Mouse (Mus musculus): ENCODE measurements around the gene Ncf1. TPM values are rescaled to one million over a fixed set of nuclear protein-coding genes. Genes with fewer than 3 reads are reported as not detected.

The Ncf1 gene
- polyA plus RNA-seq, 1 experiment from 2014 or later: 2.2 TPM

DNA sequence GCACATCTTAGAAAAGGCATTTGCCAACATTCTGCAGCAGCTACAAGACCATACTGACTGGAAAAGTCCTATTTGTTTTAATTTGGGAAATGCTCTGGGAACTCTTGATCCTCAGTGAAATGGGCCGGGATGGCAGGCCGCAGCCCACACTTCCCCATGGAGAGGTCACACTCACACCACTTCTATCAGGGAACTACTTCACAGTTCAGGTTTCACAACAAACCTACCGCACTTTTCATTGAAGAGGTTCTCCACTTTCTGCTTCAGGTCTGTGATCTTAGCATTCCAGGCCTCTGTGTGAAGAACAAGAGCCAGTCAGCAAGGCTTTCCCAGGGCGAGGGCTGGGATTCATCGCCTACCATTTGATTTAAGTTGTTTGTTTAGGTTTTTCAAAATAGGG, 15.5 kb upstream of the Ncf1 start:
- no peaks in the 10 kb centered on the region for H3K9me3 ChIP-seq (replicated peaks)
- H3K27me3 ChIP-seq (replicated peaks): no peaks in the 10 kb centered on the region
- H3K4me1 ChIP-seq (replicated peaks): no peaks in the 10 kb centered on the region
- WGBS: 90% methylated on average over 5 of the region's 5 CpGs
- no peak overlapping the region for H3K4me3 ChIP-seq
- peaks cover 100% of the 10 kb centered on the region for H3K36me3 ChIP-seq
- ATAC-seq (ENCODE audit: insufficient number of reproducible peaks, low FRiP score): no peak
- H3K4me2 ChIP-seq: no peak overlapping the region
- no peak overlapping the region for H3K27ac ChIP-seq (ENCODE audit: poor library complexity, severe bottlenecking)
- H3K9ac ChIP-seq: no peak overlapping the region

DNA sequence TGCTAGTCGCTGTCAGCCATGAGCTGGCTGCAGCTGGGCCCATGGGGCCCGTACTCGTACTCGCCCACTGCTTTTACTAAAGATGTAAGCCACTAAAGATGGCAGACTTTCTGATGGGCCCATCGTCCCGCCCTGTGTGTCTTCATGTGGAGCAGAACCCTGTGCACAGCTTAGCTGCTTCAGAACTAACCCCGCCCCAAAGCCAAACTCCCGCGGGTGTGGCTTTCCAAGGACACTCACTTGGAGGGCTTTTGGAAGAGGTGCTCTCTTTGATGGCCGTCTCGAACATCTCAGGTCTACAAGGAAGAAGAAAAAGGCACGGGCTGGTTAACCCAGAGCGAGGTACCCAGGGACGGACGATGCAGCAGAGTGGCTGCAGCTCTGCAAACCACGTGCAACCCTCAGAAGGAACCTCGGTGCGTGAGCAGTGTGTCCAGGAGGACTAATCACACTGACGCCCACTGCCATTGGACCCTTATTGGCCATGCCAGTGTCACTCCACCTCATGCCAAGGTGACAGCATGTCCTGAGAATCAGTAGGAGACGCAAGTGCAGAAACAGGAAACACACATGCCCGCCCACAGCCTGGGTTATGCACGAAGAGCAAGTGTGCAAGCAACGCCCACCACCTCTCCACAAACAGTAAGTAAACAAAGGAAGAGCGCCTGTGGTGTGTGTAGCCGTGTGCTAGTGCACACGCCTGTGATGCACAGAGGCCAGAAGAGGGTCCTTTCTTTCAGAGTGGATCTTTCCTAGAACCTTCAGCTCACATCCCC, 14.4 kb upstream of the Ncf1 start:
- Histone ChIP-seq H3K36me3 (peaks cover 100% of the 10 kb centered on the region), H3K27ac (ENCODE audit: poor library complexity, severe bottlenecking) (no peak overlapping the region), H3K4me3 (no peak overlapping the region), H3K27me3 (replicated peaks) (no peaks in the 10 kb centered on the region), H3K9ac (no peak overlapping the region), H3K4me2 (no peak overlapping the region), H3K9me3 (replicated peaks) (no peaks in the 10 kb centered on the region), H3K4me1 (replicated peaks) (no peaks in the 10 kb centered on the region)
- WGBS: 91% methylated on average over 26 of the region's 26 CpGs
- no peak for ATAC-seq (ENCODE audit: insufficient number of reproducible peaks, low FRiP score)

DNA sequence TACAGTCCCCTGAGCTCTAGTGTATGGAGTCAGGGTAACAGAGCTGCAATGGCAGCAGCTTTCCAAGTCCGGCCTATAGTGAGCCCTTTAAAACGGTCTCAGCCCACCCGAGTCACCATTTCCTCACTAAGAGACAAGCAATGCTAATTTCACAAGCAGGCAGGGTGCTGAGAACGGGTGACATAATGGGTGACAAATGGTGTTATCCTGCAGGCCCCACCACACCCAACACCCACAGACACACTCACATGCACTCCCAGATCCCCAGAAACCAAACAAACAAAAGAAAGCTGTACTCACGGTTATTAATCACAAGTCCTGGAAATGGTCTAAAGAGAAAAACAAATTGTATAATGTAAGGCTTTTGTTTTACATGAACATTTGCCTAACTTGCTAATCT, 12.4 kb upstream of the Ncf1 start:
- no peak overlapping the region for H3K4me3 ChIP-seq
- no peaks in the 10 kb centered on the region for H3K4me1 ChIP-seq (replicated peaks)
- H3K27ac ChIP-seq (ENCODE audit: poor library complexity, severe bottlenecking): no peak overlapping the region
- no peak overlapping the region for H3K4me2 ChIP-seq
- H3K9me3 ChIP-seq (replicated peaks): no peaks in the 10 kb centered on the region
- WGBS: 83% methylated on average over 5 of the region's 5 CpGs
- H3K27me3 ChIP-seq (replicated peaks): no peaks in the 10 kb centered on the region
- H3K9ac ChIP-seq: no peak overlapping the region
- peaks cover 100% of the 10 kb centered on the region for H3K36me3 ChIP-seq
- ATAC-seq (ENCODE audit: insufficient number of reproducible peaks, low FRiP score): no peak

DNA sequence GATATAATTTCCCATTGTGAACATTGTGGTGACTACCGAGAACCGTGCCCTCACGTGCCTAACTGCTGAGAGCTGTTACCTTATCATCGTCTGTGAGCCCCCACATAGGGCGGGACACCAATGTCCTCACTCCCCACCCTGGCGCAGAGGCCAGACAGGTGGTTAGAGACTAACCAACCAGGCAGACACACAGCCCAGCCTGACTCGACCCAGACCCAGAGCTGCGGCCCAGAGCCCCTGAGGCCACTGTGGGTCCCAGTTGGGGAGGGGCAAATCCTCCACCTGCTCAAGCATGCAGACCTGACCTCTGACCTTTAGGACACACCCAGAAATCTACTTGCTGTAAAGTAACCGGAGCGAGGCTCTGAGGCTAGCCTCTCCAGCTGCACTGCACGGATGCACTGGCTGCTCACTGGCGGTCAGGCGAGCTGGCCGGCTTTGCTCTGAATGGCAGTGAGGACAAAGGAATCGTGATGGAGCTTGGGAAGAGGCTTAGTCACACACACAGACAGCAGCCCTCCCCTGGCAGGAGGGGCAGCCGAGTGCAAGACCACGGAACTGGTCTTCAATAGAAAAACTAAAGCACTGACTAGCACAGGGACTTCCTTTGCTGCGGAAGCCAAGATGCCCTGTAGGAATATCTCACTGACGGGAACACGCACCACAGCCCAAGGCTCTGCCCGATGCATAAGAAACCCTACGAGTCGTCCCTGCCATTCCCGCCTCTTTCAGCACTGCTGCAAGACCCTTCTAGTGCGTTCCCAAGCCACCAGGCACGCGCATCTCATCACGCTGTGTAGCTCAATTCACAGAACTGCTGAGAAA, 8.7 kb upstream of the Ncf1 start:
- H3K4me1 ChIP-seq (replicated peaks): peaks cover 36% of the 10 kb centered on the region
- H3K27me3 ChIP-seq (replicated peaks): no peaks in the 10 kb centered on the region
- WGBS: 90% methylated on average over 28 of the region's 28 CpGs
- peaks cover 78% of the 10 kb centered on the region for H3K36me3 ChIP-seq
- H3K27ac ChIP-seq (ENCODE audit: poor library complexity, severe bottlenecking): no peak overlapping the region
- ATAC-seq (ENCODE audit: insufficient number of reproducible peaks, low FRiP score): no peak
- H3K4me2 ChIP-seq: no peak overlapping the region
- H3K4me3 ChIP-seq: no peak overlapping the region
- H3K9ac ChIP-seq: no peak overlapping the region
- H3K9me3 ChIP-seq (replicated peaks): no peaks in the 10 kb centered on the region

DNA sequence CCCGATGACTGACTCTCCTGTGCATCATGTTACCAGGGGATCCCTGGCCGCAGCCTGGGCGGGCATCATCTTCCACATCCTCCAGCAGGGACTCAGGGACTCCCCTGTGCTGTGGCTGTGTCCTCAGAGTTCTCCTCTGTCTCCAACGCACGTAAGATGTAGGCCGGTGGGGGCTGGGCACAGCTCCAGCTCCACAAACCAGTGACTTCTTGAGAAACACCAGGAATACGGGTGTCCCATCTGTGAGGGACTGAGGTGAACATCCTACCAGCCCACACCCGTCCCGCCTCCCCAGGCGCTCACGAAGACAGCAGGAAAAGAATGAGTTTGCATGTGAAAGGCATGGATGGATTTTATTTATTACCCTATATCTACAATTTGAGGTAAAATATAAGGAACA, 8.1 kb upstream of the Ncf1 start:
- Histone ChIP-seq H3K9ac (no peak overlapping the region), H3K4me3 (no peak overlapping the region), H3K4me1 (replicated peaks) (peaks cover 43% of the 10 kb centered on the region), H3K27ac (ENCODE audit: poor library complexity, severe bottlenecking) (no peak overlapping the region), H3K9me3 (replicated peaks) (no peaks in the 10 kb centered on the region), H3K27me3 (replicated peaks) (no peaks in the 10 kb centered on the region), H3K4me2 (no peak overlapping the region), H3K36me3 (peaks cover 72% of the 10 kb centered on the region)
- no peak for ATAC-seq (ENCODE audit: insufficient number of reproducible peaks, low FRiP score)
- WGBS: 92% methylated on average over 11 of the region's 11 CpGs

DNA sequence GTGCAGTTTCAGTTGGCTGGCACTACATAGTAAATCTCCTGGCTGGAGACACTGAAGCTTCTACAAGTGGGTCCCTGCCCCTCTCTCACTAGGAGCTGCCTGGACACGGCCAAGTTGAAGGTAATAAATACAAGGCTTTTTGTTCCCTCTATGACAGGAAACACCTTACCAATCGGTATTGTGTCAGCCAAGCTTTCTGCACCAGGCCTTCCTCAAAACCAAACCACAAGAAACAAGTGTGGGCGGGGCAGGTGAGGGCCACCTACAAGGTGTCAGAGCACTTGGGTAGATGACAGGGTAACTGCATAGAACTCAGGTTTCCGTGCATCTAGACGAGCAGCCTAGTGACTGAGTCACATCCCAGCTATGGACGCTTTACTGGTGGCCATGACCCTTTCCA, 7.4 kb upstream of the Ncf1 start:
- Histone ChIP-seq H3K27me3 (replicated peaks) (no peaks in the 10 kb centered on the region), H3K4me1 (replicated peaks) (peaks cover 49% of the 10 kb centered on the region), H3K4me2 (no peak overlapping the region), H3K4me3 (no peak overlapping the region), H3K27ac (ENCODE audit: poor library complexity, severe bottlenecking) (no peak overlapping the region), H3K9me3 (replicated peaks) (no peaks in the 10 kb centered on the region), H3K36me3 (peaks cover 64% of the 10 kb centered on the region), H3K9ac (no peak overlapping the region)
- ATAC-seq (ENCODE audit: insufficient number of reproducible peaks, low FRiP score): no peak
- WGBS: 87% methylated on average over 6 of the region's 6 CpGs

DNA sequence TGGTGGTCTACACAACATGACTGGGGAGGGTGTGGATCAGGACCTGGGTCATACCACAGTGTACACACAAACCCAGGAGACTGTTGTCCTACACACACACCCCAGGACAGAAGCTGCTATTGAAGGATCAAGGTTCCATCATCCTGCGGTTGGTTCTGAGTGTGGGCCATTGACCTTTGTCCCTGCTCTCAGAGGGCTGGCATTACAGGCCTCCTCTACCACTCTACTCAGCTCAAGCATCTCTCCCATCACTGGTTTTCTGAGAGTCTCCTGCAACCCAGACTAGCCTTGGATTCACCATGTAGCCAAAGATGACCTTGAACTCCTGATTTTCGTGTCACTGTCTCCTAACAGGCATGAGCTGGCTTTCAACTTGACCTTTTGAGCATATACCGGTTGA, 6.8 kb upstream of the Ncf1 start:
- Histone ChIP-seq H3K27ac (ENCODE audit: poor library complexity, severe bottlenecking) (0 out of 2 replicates have a peak overlapping the region, but pooled peaks have one; percentile 33), H3K9me3 (replicated peaks) (no peaks in the 10 kb centered on the region), H3K9ac (no peak overlapping the region), H3K4me3 (no peak overlapping the region), H3K36me3 (peaks cover 59% of the 10 kb centered on the region), H3K27me3 (replicated peaks) (no peaks in the 10 kb centered on the region), H3K4me1 (replicated peaks) (peaks cover 49% of the 10 kb centered on the region), H3K4me2 (no peak overlapping the region)
- ATAC-seq (ENCODE audit: insufficient number of reproducible peaks, low FRiP score): no peak
- 85% methylated on average over 3 of the region's 3 CpGs for WGBS

DNA sequence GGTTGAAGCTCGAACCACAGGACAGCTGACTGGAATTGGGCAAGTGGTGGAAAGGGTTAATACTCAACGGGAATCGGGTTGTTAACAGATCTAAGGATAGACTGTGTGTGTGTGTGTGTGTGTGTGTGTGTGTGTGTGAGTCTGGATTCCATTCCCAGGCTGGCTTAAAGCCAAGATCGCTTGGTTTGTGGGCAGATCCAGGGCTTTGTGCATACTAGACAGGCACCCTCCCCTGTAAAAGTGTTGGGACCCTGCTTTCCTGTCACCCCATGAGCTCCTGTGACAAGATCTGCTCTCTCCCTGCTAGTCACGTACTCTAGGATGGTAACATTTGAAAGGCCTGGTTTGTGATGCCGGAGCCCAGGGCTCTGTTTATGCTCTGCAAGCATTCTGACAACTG, 5.7 kb upstream of the Ncf1 start:
- H3K9me3 ChIP-seq (replicated peaks): no peaks in the 10 kb centered on the region
- WGBS: 27% methylated on average over 6 of the region's 6 CpGs
- peaks cover 48% of the 10 kb centered on the region for H3K36me3 ChIP-seq
- H3K27ac ChIP-seq (ENCODE audit: poor library complexity, severe bottlenecking): peak overlapping the region; percentile 70
- H3K4me3 ChIP-seq: no peak overlapping the region
- no peak overlapping the region for H3K4me2 ChIP-seq
- peak overlapping the region; percentile 33; the same call in 1 of the 2 replicates for H3K9ac ChIP-seq
- ATAC-seq (ENCODE audit: insufficient number of reproducible peaks, low FRiP score): no peak
- peaks cover 49% of the 10 kb centered on the region for H3K4me1 ChIP-seq (replicated peaks)
- H3K27me3 ChIP-seq (replicated peaks): no peaks in the 10 kb centered on the region

DNA sequence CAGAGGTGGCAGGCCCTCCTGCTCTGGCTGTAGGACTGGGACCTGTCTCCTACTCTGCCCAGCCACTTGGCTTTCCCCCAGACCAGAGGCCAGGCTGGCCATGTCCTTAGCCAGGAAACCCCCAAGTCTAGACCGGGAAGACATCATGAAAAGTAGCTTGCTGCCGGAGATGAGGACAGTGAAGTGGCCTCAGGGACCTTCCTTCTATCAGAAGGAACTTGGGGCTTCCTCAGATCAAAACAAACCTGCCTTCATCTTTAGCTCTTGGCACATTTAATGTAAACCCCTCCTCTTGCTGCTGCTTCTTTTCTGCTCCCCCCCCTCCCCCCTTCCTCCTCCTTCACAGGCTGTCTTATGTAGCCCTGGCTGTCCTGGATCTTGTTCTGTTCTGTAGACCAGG, 4.8 kb upstream of the Ncf1 start:
- H3K4me2 ChIP-seq: no peak overlapping the region
- peaks cover 39% of the 10 kb centered on the region for H3K36me3 ChIP-seq
- peaks cover 49% of the 10 kb centered on the region for H3K4me1 ChIP-seq (replicated peaks)
- no peaks in the 10 kb centered on the region for H3K9me3 ChIP-seq (replicated peaks)
- no peaks in the 10 kb centered on the region for H3K27me3 ChIP-seq (replicated peaks)
- WGBS: 35% methylated on average over 2 of the region's 2 CpGs
- H3K27ac ChIP-seq (ENCODE audit: poor library complexity, severe bottlenecking): peak overlapping the region; percentile 70; the same call in 1 of the 2 replicates
- H3K4me3 ChIP-seq: no peak overlapping the region
- H3K9ac ChIP-seq: no peak overlapping the region
- ATAC-seq (ENCODE audit: insufficient number of reproducible peaks, low FRiP score): no peak

DNA sequence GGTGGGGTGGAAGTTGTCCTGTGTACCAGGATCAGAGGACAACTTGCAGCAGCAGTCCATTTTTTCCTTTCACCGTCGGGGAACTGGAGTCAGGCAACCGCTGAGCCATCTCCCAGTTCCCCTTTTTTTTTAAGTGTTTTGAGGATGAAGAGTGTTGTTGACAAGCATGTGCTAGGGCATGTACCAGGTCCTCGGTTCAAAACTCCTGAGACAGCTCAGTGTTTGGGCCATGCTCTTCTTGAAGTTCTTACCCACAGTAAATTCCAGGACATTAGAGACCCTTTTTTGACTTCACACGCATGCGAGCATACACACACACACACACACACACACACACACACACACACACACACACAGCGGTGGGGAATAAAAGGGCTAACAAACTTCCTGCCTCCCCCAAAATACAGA, 3.8 kb upstream of the Ncf1 start:
- Histone ChIP-seq H3K9ac (no peak overlapping the region), H3K4me1 (replicated peaks) (peaks cover 55% of the 10 kb centered on the region), H3K27ac (ENCODE audit: poor library complexity, severe bottlenecking) (peak overlapping the region; percentile 39; the same call in 1 of the 2 replicates), H3K36me3 (peaks cover 29% of the 10 kb centered on the region), H3K4me3 (no peak overlapping the region), H3K4me2 (no peak overlapping the region), H3K9me3 (replicated peaks) (no peaks in the 10 kb centered on the region), H3K27me3 (replicated peaks) (no peaks in the 10 kb centered on the region)
- 53% methylated on average over 7 of the region's 7 CpGs for WGBS
- no peak for ATAC-seq (ENCODE audit: insufficient number of reproducible peaks, low FRiP score)

DNA sequence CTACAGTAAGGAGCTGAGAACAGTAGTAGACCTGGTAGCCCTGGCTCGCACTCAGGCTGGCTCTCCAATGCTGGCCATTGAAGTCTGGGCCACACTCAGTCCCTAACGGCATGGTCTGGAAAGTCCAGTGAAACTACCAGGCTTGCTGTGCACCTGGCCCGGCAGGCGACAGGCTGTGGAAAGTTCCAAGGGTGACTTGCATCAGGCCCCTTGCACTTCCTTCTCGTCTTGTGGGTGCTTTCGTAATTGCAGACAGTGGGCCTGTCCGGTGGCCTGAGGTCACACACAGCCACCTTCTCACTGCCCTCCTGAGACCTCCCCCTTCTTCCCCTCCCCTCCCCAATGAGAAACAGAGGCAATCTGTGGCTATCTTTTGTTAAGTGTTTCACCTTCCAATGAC, 3.1 kb upstream of the Ncf1 start:
- Histone ChIP-seq H3K9ac (no peak overlapping the region), H3K4me3 (no peak overlapping the region), H3K9me3 (replicated peaks) (no peaks in the 10 kb centered on the region), H3K36me3 (peaks cover 22% of the 10 kb centered on the region), H3K4me2 (no peak overlapping the region), H3K27ac (ENCODE audit: poor library complexity, severe bottlenecking) (no peak overlapping the region), H3K27me3 (replicated peaks) (no peaks in the 10 kb centered on the region), H3K4me1 (replicated peaks) (peaks cover 61% of the 10 kb centered on the region)
- 34% methylated on average over 7 of the region's 7 CpGs for WGBS
- ATAC-seq (ENCODE audit: insufficient number of reproducible peaks, low FRiP score): no peak
